Mouse (Mus musculus) megakaryocyte-erythroid progenitor cell, adult 5 weeks (primary cell): ENCODE data around the gene A730061H03Rik. TPM values are rescaled to one million over a fixed set of nuclear protein-coding genes. Genes with fewer than 3 reads are reported as not detected.

Experiments
- polyA plus RNA-seq: library from polyadenylated mRNA; stranded (reverse); fragments of >175 nt; gene quantifications from 2 replicates; pipeline ENCODE4 v1.2.3, GENCODE M21; 2012

Gene A730061H03Rik
- 0.47 and 0.96 TPM in 2 replicates for polyA plus RNA-seq

DNA sequence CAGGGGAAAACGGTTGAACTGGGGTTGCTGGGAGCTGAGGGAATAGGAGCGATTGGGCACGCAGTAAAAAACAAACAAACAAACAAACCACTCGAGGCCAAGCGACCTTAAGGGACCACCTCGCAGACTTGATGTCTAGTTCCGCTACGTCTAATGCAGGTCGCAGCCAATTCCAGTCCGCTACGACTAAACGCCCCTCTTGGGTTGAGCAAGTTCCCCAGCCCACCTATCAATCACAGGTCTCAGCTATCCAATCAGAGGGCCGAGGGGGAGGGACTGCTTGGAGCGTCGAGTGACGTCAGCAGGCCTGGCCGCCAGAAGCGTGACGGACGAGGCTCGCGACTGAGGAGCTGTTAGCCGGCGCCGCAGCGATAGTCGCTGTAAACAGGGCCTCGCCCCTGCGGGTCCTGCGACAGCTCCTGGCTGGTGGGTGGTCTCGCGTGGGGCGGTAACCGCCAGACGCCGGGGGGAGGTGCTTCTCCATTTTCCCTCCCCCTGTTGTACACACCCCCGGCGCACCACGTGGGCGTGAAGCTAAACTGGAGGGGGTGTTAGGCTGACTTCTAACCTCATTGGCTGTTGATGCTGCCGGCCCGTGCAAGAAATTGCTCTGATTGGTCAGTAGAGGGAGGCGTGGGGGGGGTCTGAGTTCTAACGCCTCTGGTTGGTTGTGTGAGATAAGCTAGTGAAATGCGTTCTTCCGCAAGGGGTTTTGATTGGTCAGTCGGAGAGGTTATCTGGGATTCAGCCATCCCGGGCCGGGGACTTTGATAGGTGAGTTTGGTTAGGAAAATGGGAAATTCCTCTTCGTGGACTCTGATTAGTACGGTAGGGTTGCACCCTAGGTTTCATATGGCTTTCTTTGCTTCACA is at the start of gene A730061H03Rik:
Gene A730061H03Rik (minus strand): TSS at position 205 of the 872 bp plus-strand sequence.

DNA sequence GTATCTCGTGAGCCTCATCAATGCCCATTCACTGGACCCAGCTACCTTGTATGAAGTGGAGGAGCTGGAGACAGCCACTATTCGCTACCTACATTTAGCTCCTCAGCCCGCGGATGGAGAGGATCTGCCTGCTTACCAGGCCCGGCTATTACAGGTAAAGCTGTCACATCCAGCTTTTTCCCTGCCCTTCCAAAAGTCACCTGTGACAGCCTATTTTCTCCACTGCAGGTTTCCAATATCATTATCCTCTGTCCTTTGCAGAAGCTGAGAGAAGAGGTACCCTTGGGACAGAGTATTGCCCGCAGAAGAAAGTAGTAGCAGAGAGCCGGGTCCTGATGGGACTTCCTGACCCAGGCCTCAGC is 43.0 kb upstream of the A730061H03Rik start, which contains the start of gene Irf9:
Gene Irf9 (plus strand): TSS at position 301 of the 362 bp plus-strand sequence.

DNA sequence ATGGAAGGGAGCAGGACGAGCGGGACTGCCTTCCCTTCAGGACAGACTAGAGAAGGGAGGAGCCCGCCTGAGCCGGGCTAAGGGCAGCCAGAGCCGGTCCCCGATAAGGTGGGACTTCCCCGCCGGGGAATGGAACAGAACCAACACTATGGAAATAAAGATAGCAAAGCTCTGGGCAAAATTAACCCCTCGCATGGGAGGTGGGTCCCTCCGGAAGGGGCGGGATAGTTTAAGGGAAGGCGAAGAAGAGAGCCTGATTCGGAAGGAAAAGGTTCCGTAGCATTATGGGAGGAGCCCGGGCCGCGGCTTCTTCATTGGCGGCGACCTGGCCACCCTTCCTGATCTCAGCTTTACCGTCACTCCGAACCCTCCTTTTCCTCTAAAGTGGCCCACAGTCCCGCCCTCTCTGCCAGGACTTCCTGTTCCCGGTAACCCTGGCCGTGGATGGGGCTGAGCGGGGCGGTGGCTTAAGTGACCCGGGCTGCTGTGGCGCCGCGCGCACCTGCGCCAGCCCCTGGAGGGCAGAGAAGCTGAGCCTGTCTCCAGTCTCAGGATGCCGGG is 31.2 kb upstream of the A730061H03Rik start, which contains the start of gene Rnf31:
Gene Rnf31 (plus strand): TSS at position 378 of the 561 bp plus-strand sequence.

DNA sequence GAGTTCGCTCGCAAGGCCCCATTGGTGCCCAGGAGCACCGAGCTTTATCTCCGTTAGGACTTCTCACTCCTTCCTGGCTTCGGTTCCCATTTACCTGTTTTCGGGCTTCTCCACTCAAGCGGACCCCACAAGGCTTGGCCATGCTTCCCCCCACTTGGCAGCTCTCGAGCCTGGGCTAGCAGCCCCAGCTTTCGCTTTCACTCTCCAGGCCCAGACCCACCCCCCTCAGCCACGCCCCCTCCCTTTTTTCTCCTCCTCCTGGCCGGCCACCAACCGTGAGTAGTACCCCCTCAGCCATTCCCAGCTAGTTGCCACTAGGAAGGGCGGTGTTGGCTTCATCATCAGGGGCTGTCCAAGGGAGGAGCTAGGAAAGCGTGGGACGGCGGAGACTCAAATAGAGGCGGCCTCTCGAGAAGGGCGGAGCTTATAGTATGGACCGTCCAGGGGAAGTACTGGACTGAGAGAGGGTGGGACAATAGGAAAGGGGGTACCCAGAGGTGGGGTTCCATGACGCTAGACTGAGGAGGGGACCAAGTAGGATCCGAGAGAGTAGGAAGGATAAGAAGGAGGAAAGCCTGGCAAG is 30.6 kb upstream of the A730061H03Rik start, which contains the start of gene Psme2:
Gene Psme2 (minus strand): TSS at position 366 of the 583 bp plus-strand sequence.

DNA sequence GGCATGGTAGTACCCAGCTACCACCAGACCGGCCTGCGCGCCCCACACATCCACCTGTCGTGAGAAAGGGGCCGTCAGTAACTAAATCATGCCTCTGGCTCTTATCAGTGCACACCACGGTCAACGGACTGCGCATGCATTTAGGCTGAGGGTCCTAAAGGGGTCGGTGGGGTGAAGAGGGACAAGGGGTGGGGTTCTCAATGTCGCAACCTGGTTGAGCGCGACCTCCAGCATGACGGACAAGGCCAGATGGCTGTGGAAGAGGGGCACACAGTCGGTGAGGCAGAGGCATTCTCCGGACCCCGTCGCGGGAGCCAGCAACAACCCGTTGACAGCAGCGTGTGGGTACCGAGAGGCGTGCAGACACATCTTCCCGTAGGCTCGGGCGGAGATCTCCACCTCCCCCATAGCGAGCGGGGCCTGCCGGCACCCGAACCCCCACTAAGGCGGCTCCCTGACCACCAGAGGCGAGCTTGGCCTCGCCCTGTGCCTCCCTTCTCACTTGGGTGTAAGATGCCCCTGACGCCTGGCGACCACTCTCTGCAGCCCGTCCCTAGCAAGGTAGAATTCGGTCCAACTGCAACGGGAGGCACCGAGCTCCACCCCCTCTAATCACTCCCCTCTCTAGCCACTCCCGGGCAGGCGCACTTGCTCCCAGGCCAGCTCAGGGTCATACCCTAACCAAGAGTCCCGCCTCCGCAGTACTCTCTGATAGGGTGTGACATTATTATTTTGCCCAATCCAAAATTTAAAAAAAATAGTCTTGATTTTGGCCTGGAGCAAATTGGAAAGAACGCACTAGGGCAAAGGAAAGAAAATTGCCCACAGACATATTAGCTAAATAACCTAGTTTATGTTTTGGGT is 24.7 kb upstream of the A730061H03Rik start, which contains the start of gene Emc9:
Gene Emc9 (minus strand): TSS at position 601 of the 864 bp plus-strand sequence.

DNA sequence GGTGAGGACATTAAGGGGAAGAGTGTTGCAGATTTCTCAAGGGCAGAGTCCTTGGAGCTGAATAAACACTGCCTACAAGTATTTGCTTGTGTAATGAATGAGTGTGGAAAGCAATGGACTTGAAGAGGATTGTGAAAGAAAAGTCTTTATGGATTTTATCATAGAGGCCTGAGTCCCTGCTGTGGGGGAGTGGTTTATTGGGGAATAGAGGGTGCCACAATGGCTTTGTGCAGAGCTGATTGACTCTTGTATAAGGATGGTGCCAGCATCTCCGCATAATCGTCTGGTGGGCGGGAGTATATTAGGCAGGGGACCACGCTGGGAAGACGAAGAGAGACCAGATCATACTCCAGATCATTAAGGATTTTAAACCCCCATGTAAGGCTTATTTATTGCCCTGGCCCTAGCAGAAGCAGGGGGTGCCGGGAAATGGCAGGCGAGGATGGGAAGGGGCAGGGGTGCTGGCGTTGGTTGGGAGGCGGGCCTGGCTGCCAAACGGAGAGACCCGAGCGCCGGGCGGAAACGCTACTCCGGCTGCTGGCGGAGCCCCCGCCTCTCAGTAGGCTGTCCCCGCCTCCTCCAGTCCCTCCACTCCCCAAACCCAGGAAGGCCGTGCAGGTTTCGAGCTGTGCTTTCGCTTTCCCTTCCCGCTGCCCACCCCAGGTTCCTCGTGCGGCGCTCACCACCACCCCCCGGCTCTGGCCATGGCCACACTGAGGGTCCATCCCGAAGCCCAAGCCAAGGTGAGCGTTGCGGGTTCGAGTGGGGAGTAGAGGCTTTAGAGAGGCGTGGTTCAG is 17.9 kb upstream of the A730061H03Rik start, which contains the start of gene Psme1:
Gene Psme1 (plus strand): TSS at position 253 of the 797 bp plus-strand sequence.

DNA sequence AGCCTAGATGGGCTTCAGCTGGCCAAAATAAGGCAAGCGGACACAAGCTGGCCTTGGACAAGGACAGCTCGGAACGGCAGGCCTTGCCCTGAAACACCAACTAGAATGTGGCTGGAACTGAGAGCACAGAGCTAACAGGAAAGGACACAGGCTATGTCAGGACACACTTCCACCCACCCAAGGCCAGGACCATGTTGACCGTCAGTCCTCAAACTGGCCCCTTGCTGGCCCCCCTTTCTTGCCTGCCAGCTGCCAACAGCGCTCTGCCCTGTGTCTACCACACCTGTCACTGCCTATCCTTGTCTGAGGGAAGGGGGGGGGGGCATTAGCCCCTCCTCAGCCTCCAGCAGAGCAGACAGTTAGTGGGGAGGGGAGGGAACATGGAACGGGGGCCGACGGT is 15.1 kb upstream of the A730061H03Rik start, which contains the start of gene Fitm1:
Gene Fitm1 (plus strand): TSS at position 316 of the 400 bp plus-strand sequence.

DNA sequence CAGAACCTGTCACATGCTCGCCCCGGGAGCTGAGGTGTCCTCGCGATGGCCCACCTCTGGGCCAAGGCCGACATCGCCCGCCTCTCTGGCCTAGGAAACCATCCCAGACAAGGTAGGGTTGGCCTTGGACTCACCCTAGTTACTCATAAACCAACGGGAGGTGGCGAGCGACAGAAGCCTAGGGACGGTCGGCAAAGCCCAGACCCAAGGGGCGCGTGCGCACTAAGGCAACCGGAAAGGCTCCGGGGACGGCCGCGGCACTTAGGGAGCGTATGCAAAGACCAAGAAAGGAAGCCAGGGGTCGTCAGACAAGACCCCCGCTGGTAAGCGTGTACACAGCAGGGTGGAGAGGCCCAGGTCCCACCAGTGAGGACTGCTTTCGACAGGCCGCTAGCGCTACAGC is 406 bp downstream of the A730061H03Rik start, which contains the start of gene Dcaf11:
Gene Dcaf11 (plus strand): TSS at position 208 of the 403 bp plus-strand sequence.

DNA sequence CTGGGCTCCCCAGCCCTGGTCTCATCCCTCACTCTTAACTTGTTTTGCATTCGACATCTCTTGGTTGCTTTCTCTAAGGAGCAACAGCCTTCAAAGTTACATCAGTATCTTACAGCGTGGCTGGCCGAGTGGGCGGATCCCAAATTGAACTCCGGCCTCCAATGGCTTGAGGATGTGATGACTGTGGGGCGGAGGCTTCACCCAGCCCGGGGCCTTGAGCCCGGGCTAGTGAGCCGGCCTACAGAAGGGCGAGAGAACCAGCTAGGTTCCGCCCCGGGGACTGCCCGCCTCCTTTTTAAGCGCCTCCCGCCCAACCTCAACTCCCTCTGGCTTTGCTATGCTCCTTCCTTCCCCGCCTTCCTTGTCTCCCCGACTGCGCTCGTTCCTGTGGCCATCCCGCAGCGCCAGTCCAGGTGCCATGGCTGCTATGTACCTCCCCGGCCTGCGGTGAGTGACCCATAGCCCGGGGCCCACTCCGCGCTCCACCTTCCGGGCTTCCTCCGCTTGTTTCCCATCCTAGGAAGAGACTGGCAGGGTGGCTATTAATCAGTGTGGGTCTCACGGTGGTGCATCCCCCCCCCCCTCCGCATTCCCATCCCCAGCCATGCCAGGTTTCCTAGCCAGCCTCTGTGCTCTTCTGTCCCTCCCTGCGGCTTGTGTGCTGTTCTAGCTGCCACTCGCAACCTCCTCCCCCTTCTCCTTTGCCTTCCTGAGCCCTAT is 20.0 kb downstream of the A730061H03Rik start, which contains the start of gene Pck2:
Gene Pck2 (plus strand): TSS at position 200 of the 720 bp plus-strand sequence.

DNA sequence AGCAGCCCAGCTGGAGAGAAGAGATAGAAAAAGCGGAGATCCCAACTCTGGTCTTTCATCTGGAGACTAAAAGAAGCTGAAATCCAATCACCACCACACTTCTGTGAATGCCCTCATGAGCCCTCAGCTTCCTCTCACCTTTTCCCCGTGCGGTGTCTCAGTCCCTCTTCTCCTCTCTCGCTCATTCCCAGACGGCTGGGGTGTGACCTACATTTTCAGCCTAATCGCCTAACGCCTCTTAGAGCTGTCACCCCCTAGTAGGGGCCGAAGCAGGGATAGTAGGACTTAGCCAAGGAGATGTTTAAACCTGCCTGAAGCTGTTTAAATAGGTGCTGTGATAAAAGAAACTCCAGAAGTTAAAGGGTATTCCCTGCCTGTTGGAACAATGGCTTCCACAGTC is 35.4 kb downstream of the A730061H03Rik start, which contains the start of gene Nrl:
Gene Nrl (minus strand): TSS at position 197 of the 400 bp plus-strand sequence.

DNA sequence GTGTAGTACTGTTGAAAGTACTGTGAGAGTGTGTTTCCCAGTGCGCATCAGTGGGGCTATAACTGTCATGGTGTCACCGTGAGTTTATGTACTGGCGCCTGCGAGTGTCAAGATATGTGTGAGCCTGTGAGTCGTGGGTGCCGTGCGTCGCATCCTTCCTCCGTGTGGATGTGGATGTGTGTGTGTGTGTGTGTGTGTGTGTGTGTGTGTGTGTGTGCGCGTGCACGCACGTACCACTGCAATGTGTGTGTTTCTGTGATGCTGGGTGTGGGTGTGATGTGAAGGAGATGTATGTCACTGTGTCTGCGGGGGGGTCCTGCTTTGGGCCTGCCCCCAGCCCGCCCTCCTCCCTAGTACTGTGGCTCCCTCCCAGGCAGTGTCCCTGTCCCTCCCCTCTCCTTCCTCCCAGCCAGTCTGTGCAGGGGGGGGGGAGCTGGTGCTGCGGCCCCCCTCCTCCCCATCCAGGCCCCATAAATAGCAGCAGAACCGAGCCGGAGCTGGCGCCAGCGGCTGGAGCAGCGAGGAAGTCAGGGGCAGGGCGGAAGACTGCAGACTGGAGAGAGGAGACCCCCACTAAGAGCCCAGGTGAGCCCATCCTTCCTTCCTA is 50.0 kb downstream of the A730061H03Rik start, which contains the start of gene Cpne6:
Gene Cpne6 (plus strand): TSS at position 321 of the 607 bp plus-strand sequence.

Other genes with a start within 250 kb of the A730061H03Rik start
- gene Dhrs4, start 81.6 kb downstream of the A730061H03Rik start, polyA plus RNA-seq = 104 TPM in 2 replicates
- gene Carmil3, start 69.8 kb downstream of the A730061H03Rik start, polyA plus RNA-seq = 4.3 and 4.5 TPM in 2 replicates
- gene Cpne6, start 50.0 kb downstream of the A730061H03Rik start, polyA plus RNA-seq = not detected in 2 replicates
- not detected in 2 replicates for gene Nrl, start 35.4 kb downstream of the A730061H03Rik start, polyA plus RNA-seq
- gene Pck2, start 20.1 kb downstream of the A730061H03Rik start, polyA plus RNA-seq = 86.4 and 95.5 TPM in 2 replicates
- gene Dcaf11, start 400 bp downstream of the A730061H03Rik start, polyA plus RNA-seq = 55.9 and 75.4 TPM in 2 replicates
- gene Fitm1, start 15.2 kb upstream of the A730061H03Rik start, polyA plus RNA-seq = 0.60 and 1.2 TPM in 2 replicates
- 244 and 281 TPM in 2 replicates for gene Psme1, start 17.7 kb upstream of the A730061H03Rik start, polyA plus RNA-seq
- gene Emc9, start 24.9 kb upstream of the A730061H03Rik start, polyA plus RNA-seq = 8.4 and 8.5 TPM in 2 replicates
- gene Psme2, start 30.7 kb upstream of the A730061H03Rik start, polyA plus RNA-seq = 82.1 TPM in 2 replicates
- 31.2 and 32.0 TPM in 2 replicates for gene Rnf31, start 31.3 kb upstream of the A730061H03Rik start, polyA plus RNA-seq
- 88.9 and 109 TPM in 2 replicates for gene Irf9, start 43.2 kb upstream of the A730061H03Rik start, polyA plus RNA-seq
- gene Rec8, start 57.6 kb upstream of the A730061H03Rik start, polyA plus RNA-seq = 18.2 and 29.4 TPM in 2 replicates
- gene Ipo4, start 75.6 kb upstream of the A730061H03Rik start, polyA plus RNA-seq = 62.9 and 90.9 TPM in 2 replicates
- gene Gm49378, start 77.5 kb upstream of the A730061H03Rik start, polyA plus RNA-seq = 1.4 and 1.5 TPM in 2 replicates
- 19.0 and 19.4 TPM in 2 replicates for gene Tm9sf1, start 83.4 kb upstream of the A730061H03Rik start, polyA plus RNA-seq
- 0.07 TPM in 1 of 2 replicates, not detected in the other for gene Tssk4, start 89.8 kb upstream of the A730061H03Rik start, polyA plus RNA-seq
- gene Mdp1, start 100.1 kb upstream of the A730061H03Rik start, polyA plus RNA-seq = 13.6 and 17.8 TPM in 2 replicates
- 23.9 and 24.7 TPM in 2 replicates for gene Gmpr2, start 111.5 kb upstream of the A730061H03Rik start, polyA plus RNA-seq
- 102 and 110 TPM in 2 replicates for gene Nedd8, start 111.7 kb upstream of the A730061H03Rik start, polyA plus RNA-seq
- gene Tinf2, start 121.4 kb upstream of the A730061H03Rik start, polyA plus RNA-seq = 31.6 and 41.8 TPM in 2 replicates
- 4.6 and 5.6 TPM in 2 replicates for gene Tgm1, start 153.5 kb upstream of the A730061H03Rik start, polyA plus RNA-seq
- gene Rabggta, start 161.9 kb upstream of the A730061H03Rik start, polyA plus RNA-seq = 30.6 and 31.0 TPM in 2 replicates
- gene Dhrs1, start 185.3 kb upstream of the A730061H03Rik start, polyA plus RNA-seq = 3.9 and 5.5 TPM in 2 replicates
- gene Nop9, start 185.3 kb upstream of the A730061H03Rik start, polyA plus RNA-seq = 30.4 and 53.0 TPM in 2 replicates
- 0.31 and 0.45 TPM in 2 replicates for gene Cideb, start 198.1 kb upstream of the A730061H03Rik start, polyA plus RNA-seq
- 0.83 and 1.1 TPM in 2 replicates for gene Ltb4r2, start 201.0 kb upstream of the A730061H03Rik start, polyA plus RNA-seq
- gene Ltb4r1, start 205.6 kb upstream of the A730061H03Rik start, polyA plus RNA-seq = 33.3 and 45.8 TPM in 2 replicates
- 0.09 and 0.10 TPM in 2 replicates for gene Adcy4, start 223.7 kb upstream of the A730061H03Rik start, polyA plus RNA-seq
- 63.9 and 71.4 TPM in 2 replicates for gene Ripk3, start 228.5 kb upstream of the A730061H03Rik start, polyA plus RNA-seq